In the genomic region with DNA sequence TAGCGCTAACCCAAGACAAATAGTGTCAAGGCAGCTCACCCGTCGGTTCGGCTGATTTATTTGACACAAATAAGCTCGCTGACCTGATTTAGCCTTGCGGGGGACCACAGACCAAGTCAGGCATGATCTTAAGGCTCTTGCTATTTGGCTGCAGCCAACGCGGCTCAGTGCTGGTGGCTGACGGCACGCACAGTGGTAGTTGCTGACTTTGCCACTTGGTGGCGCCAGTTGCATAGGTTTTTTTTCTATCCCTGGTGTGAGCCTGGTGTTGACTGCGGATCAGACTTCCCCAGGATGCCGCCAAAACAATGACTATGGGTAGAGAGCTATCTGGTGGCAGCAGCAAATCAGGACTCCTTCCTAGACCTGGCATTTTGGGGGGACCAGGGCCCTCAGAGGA, we compare ENCODE assay signal across 7 mouse cellular contexts. TPM values are rescaled to one million over a fixed set of nuclear protein-coding genes. Genes with fewer than 3 reads are reported as not detected.
DNase-seq lines count a peak whose midpoint lies in the region; ATAC-seq and TF ChIP-seq lines count a peak whose summit lies in the region.

No protein-coding gene starts in this region.

- no peak overlapping the region for H3K9ac ChIP-seq in intestine, postnatal 0 days (ENCODE audit: low read depth, low read length)
- H3K9ac ChIP-seq in midbrain, embryonic 13.5 days (replicated peaks): peak overlapping the region; percentile 51

- no peaks in the 10 kb centered on the region for H3K9me3 ChIP-seq in intestine, postnatal 0 days (ENCODE audit: control insufficient read depth)
- H3K9me3 ChIP-seq in midbrain, embryonic 13.5 days: no peaks in the 10 kb centered on the region

- peak; percentile 81 for DNase-seq in adrenal gland, adult 2 months
- DNase-seq in embryo, embryonic 9.5 days (ENCODE audit: extremely low spot score): peak; percentile 91
- DNase-seq in left cerebral cortex, postnatal 4 days: peak; percentile 91
- peak; percentile 32 to 68 for DNase-seq in spleen, adult 2 months (ENCODE audit: low read depth in 1 of 2, low spot score in 2 of 2)

- H3K4me1 ChIP-seq in intestine, postnatal 0 days (replicated peaks; ENCODE audit: control insufficient read depth, insufficient read depth, low read length): no peaks in the 10 kb centered on the region
- peaks cover 36% of the 10 kb centered on the region for H3K4me1 ChIP-seq in midbrain, embryonic 13.5 days (replicated peaks)
- H3K4me1 ChIP-seq in spleen, adult 2 months (ENCODE audit: control insufficient read depth, insufficient read depth, insufficient read length): no peaks in the 10 kb centered on the region

- peak; percentile 90 for TF ChIP-seq CTCF in intestine, postnatal 0 days (IDR thresholded peaks at IDR 0.05; ENCODE audit: low read depth)
- peak; percentile 85 for TF ChIP-seq CTCF in spleen, adult 2 months (IDR thresholded peaks at IDR 0.05; ENCODE audit: extremely low read depth, insufficient read depth, insufficient read length, insufficient replicate concordance)

- WGBS in intestine, postnatal 0 days: under 1% methylated on average over 13 of the region's 13 CpGs
- WGBS in midbrain, embryonic 13.5 days: 1% methylated on average over 13 of the region's 13 CpGs
- WGBS in spleen, adult 2 months: 2% methylated on average over 13 of the region's 13 CpGs

- peak; percentile 83 for ATAC-seq in granulocyte monocyte progenitor cell, adult 5-6 weeks (replicated peaks; ENCODE audit: poor library complexity, severe bottlenecking)
- ATAC-seq in intestine, postnatal 0 days: peak; percentile 68; the same call in 1 of the 2 replicates
- ATAC-seq in midbrain, embryonic 13.5 days: peak; percentile 91

- intact Hi-C loops in left cerebral cortex, postnatal 4 days (cut with DNase I): loop anchor here (5.0 kb wide), 1 partner anchor 468 kb away; no protein-coding TSS in a partner anchor

- H3K27ac ChIP-seq in intestine, postnatal 0 days (ENCODE audit: low read depth, low read length): no peak overlapping the region
- no peak overlapping the region for H3K27ac ChIP-seq in midbrain, embryonic 13.5 days
- no peak overlapping the region for H3K27ac ChIP-seq in spleen, adult 2 months (ENCODE audit: insufficient read depth, low read length)

- H3K27me3 ChIP-seq in intestine, postnatal 0 days (replicated peaks; ENCODE audit: control insufficient read depth, insufficient read depth, low read length): peaks cover 4% of the 10 kb centered on the region; the same call in 1 of the 2 replicates
- H3K27me3 ChIP-seq in midbrain, embryonic 13.5 days: peaks cover 31% of the 10 kb centered on the region
- H3K27me3 ChIP-seq in spleen, adult 2 months (ENCODE audit: control insufficient read depth, insufficient read depth, low read length): no peaks in the 10 kb centered on the region

- H3K4me3 ChIP-seq in intestine, postnatal 0 days (ENCODE audit: low read depth, low read length): no peak overlapping the region
- H3K4me3 ChIP-seq in midbrain, embryonic 13.5 days (replicated peaks): peak overlapping the region; percentile 19; the same call in 1 of the 2 replicates
- H3K4me3 ChIP-seq in spleen, adult 2 months (ENCODE audit: extremely low read depth, insufficient read depth, insufficient read length): no peak overlapping the region

- no peak for TF ChIP-seq POLR2A in spleen, adult 2 months (IDR thresholded peaks at IDR 0.05; ENCODE audit: low read depth, low read length)

- H3K4me2 ChIP-seq in intestine, postnatal 0 days (replicated peaks; ENCODE audit: low read depth): no peak overlapping the region
- peak overlapping the region; percentile 50 for H3K4me2 ChIP-seq in midbrain, embryonic 13.5 days (replicated peaks)

- H3K36me3 ChIP-seq in intestine, postnatal 0 days (ENCODE audit: control insufficient read depth, insufficient read depth): no peaks in the 10 kb centered on the region
- no peaks in the 10 kb centered on the region for H3K36me3 ChIP-seq in midbrain, embryonic 13.5 days
- H3K36me3 ChIP-seq in spleen, adult 2 months (ENCODE audit: control insufficient read depth, insufficient read depth, low read length): no peaks in the 10 kb centered on the region

RNA-seq across cellular contexts. Expression of a gene that starts 24.0 kb away (rescaled TPM):
- total RNA-seq in adrenal gland, adult 2 months (2021): 1 to 10 TPM; 5.3 to 8.1 TPM
- polyA plus RNA-seq in adrenal gland, adult 2 months (2012; rRNA removed): 5.3 and 6.2 TPM in 2 replicates
- 1.0 and 2.3 TPM in 2 replicates for total RNA-seq in granulocyte monocyte progenitor cell, adult 5-6 weeks (2014; fragmentation: Nextera tagmentation)
- total RNA-seq in granulocyte monocyte progenitor cell, adult 5-6 weeks (2017): 1.5 and 1.6 TPM in 2 replicates
- 4.6 and 5.2 TPM in 2 replicates for polyA plus RNA-seq in intestine, postnatal 0 days (2015; fragmentation: Nextera tagmentation; extraction: Ambion mirVana)
- total RNA-seq in left cerebral cortex, postnatal 4 days (2021): 10 to 100 TPM; 22.8 to 23.8 TPM
- 15.0 and 15.1 TPM in 2 replicates for polyA plus RNA-seq in midbrain, embryonic 13.5 days (2015; fragmentation: Nextera tagmentation; extraction: Ambion mirVana)
- polyA plus RNA-seq in spleen, adult 2 months (2012; rRNA removed): 5.7 and 6.1 TPM in 2 replicates

RNA-seq across cellular contexts. Expression of a gene that starts 24.1 kb away (rescaled TPM):
- total RNA-seq in adrenal gland, adult 2 months (2021): 1 to 10 TPM; 3.7 to 4.2 TPM
- 9.2 TPM in 2 replicates for polyA plus RNA-seq in adrenal gland, adult 2 months (2012; rRNA removed)
- not detected in 2 replicates for total RNA-seq in granulocyte monocyte progenitor cell, adult 5-6 weeks (2014; fragmentation: Nextera tagmentation)
- not detected in 2 replicates for total RNA-seq in granulocyte monocyte progenitor cell, adult 5-6 weeks (2017)
- polyA plus RNA-seq in intestine, postnatal 0 days (2015; fragmentation: Nextera tagmentation; extraction: Ambion mirVana): 0.42 and 0.44 TPM in 2 replicates
- 10 to 100 TPM; 77.0 to 91.2 TPM for total RNA-seq in left cerebral cortex, postnatal 4 days (2021)
- polyA plus RNA-seq in midbrain, embryonic 13.5 days (2015; fragmentation: Nextera tagmentation; extraction: Ambion mirVana): 12.6 and 13.1 TPM in 2 replicates
- polyA plus RNA-seq in spleen, adult 2 months (2012; rRNA removed): 1.2 and 1.6 TPM in 2 replicates
